Mouse (Mus musculus): Measurements from ENCODE around the gene Lypd6.

DNA sequence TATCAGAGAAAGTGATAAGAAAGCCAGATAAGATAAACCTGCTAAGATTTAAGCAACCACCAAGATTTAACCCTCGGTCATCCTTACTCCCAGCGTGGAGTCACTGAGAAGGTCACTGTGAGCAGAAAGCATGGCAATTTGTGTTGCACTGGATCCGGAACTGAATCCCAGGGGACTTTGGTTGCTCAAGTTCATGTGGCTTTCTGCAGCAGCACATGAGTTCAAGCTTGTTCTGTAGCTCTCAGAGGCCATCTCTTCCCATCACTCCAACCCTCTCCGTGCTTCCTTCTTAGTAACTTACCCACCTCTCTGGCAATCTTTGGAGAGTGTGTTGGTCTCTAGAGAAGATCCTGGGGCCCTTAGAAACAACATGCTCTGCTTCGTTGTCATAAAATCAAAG lies 84.6 kb downstream of the Lypd6 start:
- TF ChIP-seq CTCF (IDR thresholded peaks at IDR 0.05; ENCODE audit: low read depth) (no peak), EP300 (IDR thresholded peaks at IDR 0.05; ENCODE audit: low read depth) (no peak)

Measured in liver, postnatal 0 days (tissue).